Mouse (Mus musculus): ENCODE results near the gene Plekha7.

- TF ChIP-seq CTCF (IDR thresholded peaks at IDR 0.05; ENCODE audit: low read depth, low read length), result no peak
- no peak for TF ChIP-seq POLR2A (IDR thresholded peaks at IDR 0.05; ENCODE audit: extremely low read depth, insufficient read depth, low read length)
These were observed 151.9 kb downstream of the Plekha7 start for GRCm38 (mm10) chr7:116156072-116156893.
